Mouse (Mus musculus) heart, postnatal 0 days (tissue): ENCODE results near the gene Vmn1r232.

Experiments used
- CTCF ChIP-seq: IDR thresholded peaks from 2 replicates; pipeline ENCODE4 v1.5.1; 2016; ENCODE audit warnings: antibody characterized with exemption, control low read depth, low read depth
- EP300 ChIP-seq: IDR thresholded peaks from 2 replicates; pipeline ENCODE4 v1.6.1; 2016; ENCODE audit warnings: antibody characterized with exemption, low read depth

GRCm38 (mm10) chr17:20946026-20946565 lies 26.6 kb upstream of the Vmn1r232 start:
- no peak for TF ChIP-seq CTCF
- TF ChIP-seq EP300, result no peak
